Mouse (Mus musculus): ENCODE data around the gene Syt7. TPM values are rescaled to one million over a fixed set of nuclear protein-coding genes. Genes with fewer than 3 reads are reported as not detected.

The Syt7 gene
- total RNA-seq, 2 experiments from 2014 or later, result 6.2 to 6.9 TPM

- no peak for DNase-seq (ENCODE audit: low spot score in 2 of 2)
Measured at GRCm38 (mm10) chr19:10421986-10422976, 33.4 kb downstream of the Syt7 start.

DNA sequence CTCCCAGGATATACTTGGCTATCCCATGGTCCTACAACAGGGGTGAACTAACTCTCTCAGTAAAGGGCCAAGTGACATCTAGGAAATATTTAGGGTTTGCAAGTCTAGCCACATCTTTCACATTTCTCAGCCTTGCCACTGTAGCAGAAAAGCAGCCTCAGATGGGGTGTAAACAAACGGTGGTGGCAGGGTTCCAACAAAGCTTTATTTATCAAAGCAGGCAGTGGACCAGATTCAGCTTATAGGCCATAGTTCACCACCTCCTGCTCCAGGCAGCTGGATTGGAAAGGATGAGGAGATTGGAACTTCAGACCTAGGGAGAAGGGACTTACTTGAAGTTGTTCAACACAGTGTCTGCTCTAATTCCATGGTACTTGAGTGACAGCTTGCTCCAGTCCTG is 35.9 kb downstream of the Syt7 start:
- DNase-seq (ENCODE audit: low spot score in 2 of 2), result no peak

- no peak for DNase-seq (ENCODE audit: low spot score in 2 of 2)
Measured at GRCm38 (mm10) chr19:10425484-10426270, 36.8 kb downstream of the Syt7 start.

DNA sequence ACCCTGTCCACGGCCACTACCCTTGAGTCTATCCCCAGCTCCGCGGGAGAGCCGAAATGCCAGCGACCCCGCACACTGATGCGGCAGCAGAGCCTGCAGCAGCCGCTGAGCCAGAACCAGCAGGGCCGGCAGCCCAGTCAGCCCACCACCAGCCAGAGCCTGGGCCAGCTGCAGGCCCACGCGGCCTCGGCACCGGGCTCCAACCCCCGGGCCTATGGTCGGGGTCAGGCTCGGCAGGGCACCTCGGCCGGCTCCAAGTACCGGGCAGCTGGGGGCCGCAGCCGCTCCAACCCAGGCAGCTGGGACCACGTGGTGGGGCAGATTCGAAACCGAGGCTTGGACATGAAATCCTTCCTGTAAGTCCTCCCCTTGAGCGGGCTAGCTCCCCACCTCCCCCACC is 37.4 kb downstream of the Syt7 start:
- no peak for DNase-seq (ENCODE audit: low spot score in 2 of 2)

DNA sequence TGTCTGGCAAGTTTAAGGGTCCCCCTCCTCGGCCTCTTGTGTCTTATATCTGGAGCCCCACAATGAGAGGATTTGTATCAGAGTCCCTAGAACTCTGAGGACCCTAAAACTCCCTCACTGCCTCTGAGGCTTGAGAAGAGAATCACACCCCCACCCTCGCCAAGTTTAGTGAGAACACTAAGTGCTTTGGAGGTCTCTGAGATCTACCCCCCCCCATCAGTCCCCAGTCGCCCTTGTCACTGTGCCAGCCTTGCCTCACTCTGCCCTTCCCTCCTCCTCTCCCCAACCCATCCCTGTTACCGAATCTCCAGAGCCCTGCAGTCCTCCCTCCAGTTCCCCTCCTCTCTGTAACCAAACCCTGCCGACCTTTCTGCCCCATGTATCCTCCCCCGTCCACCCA is 37.9 kb downstream of the Syt7 start:
- no peak for DNase-seq (ENCODE audit: low spot score in 2 of 2)

- DNase-seq (ENCODE audit: low spot score in 2 of 2), result no peak
Measured at GRCm38 (mm10) chr19:10427431-10427830, 38.5 kb downstream of the Syt7 start.

DNA sequence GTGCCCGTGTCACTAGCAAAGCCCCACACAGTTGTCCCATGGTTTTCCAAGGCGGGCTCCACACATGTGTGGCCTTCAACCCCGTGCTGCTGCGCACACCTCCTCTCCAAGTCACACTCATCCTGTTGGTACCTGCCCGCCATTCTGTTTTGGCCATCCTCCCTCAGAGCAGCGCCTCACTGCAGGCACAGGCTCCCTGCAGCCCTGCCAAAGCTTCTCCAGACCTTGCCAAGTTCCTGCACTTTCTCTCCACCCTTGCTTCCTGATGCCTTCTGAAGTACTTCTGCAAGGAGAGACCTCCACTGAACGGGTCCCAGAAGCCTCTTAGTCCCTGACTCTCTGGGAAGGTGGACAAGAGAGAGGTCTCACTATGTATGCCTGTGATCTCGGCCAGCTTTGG is 40.5 kb downstream of the Syt7 start:
- DNase-seq (ENCODE audit: low spot score in 2 of 2), result no peak

DNA sequence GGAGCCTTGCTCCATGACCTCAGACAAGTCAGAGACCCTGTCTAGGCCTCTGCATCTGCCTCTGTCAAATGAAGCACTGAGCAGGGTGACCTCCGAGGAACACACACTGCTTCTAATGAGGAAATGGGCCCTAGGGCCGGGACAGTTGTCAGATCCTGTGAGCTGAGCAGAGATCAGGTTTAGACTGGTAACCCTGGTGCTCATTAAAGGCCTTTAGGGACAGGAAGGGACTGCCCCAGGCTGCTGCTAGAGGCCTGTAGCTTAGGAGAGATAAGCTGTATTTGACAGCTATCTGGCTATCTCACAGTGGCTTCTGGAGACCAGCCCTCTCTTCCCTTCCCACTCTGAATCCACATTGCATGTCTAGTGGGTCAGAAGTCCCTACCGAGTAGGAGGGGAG is 42.5 kb downstream of the Syt7 start:
- DNase-seq (ENCODE audit: low spot score in 2 of 2), result no peak

GRCm38 (mm10) chr19:10431841-10432240 is 43.0 kb downstream of the Syt7 start:
- DNase-seq (ENCODE audit: low spot score in 2 of 2), result no peak

DNA sequence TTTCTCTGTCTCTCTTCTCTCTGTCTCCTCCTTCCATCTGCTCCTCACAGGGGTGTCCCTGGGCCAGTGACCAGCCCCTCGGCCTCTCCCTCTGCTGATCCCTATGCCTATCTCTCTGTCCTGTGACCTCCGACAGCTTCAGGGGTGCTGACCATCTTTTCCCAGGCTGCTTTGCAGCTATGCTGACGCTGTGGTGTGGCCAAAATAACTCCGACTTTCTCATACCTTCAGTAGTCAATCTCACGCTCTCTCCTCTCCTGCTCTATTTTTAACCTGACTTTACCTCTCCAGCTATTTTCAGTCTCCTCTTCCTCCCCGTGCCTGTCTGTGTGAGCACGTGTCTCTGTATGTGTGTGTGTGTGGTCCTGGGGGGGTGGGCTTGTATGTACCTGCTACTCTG is 44.3 kb downstream of the Syt7 start:
- no peak for DNase-seq (ENCODE audit: low spot score in 2 of 2)

DNA sequence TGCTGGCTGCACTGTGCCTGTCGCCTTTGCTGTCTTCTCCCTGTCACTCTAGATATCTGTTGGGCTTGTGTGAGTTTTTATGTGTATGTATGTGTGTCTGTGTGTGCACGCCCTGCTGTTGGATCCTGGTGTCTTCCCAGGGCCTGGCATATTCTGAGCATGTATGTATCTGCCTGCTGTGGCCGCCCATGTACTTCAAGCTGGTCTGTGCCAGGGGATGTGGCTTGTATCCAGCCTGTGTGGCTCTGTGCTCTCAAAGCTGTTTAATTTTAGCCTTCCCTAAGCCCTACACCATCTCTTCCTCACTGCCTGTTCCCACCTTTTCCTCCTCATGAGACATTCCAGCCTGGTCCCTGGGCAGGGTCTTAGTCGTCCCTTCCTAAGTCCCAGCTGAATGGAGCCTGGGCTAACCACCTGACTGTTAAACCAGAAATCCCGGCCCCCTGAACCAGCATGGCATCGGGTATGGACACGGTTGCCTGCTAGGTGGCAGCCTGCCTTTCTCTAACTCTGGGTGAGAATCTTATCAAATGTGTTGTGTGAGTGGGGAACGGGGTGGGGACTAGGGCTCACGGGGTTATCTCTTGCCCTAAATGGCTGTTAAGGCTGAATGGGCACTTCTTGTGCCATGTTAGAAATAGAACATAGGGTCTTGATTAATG is 45.1 kb downstream of the Syt7 start:
- no peak for DNase-seq (ENCODE audit: low spot score in 2 of 2)

GRCm38 (mm10) chr19:10434927-10435326 is 46.0 kb downstream of the Syt7 start:
- no peak for DNase-seq (ENCODE audit: low spot score in 2 of 2)

GRCm38 (mm10) chr19:10435908-10436307 is 47.0 kb downstream of the Syt7 start:
- DNase-seq (ENCODE audit: low spot score in 2 of 2), result peak in 1 of 2 experiments; percentile 66

DNA sequence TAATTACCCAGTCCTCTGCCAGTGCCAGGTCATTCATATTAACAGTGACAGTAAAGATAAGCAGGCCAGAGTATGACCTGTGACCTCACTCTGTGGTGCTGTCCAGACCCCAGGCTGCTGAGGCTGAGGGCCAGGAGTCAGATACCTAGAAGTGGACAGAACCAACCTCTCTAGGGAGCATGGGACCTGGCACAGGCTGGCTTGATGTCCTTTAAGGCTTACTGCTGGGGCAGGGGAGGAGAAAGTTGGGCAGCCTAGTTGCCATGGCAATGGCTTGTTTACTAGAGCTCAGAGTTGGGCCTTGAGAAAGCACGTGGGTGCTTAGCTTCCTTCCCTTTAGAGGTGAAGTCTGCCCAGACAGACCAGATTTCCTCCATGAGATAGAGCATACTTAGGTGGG is 47.8 kb downstream of the Syt7 start:
- DNase-seq (ENCODE audit: low spot score in 2 of 2), result no peak

GRCm38 (mm10) chr19:10437521-10437920 is 48.6 kb downstream of the Syt7 start:
- DNase-seq (ENCODE audit: low spot score in 2 of 2), result no peak

DNA sequence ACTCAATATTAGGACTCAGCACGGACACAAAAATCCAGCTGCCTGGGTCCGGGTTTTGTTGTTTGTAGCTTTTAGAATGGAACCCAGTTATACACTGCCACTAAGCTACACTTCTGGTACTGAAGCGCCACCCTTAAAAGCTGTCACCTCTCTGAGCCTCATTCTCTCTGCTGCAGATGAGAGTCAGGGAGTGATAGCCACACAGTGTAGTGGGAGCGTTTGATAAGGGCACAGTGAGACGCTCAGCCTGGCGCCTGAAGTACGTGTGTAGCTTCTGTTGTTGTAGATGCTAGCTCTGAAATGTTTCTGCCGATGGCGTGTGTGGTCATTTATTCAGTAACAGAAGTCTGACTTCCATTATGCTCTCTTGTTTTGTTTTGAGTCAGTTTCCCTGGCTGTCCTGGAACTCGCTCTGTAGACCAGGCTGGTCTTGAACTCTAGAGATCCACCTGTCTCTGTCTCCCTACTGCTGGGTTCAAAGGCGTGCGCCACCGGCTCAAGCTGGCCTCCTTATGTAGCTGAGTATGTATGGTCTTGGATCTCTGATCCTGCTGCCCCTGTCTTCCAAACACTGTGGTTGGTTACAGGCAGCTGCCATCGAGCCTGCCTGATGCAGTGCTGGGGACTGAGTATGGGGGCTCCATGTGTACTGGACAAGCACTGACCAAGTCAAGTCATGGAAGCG is 55.9 kb downstream of the Syt7 start:
- no peak for DNase-seq (ENCODE audit: low spot score in 2 of 2)

DNA sequence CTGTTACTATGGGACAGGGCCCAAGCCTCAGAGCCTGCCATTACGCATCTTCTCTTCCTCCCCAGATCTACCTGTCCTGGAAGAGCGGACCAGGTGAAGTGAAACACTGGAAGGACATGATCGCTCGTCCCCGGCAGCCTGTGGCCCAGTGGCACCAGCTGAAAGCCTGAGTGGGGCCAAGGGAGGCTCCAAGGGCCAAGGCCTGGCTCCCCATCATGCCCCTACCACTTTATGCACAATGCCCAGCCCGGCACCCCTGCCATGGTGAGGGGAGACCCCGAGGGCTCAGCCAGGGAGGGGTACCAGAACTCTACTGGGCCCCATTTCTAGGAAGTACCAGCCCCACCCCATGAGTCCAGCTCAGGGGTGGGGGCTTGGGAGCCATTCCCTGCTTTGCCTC is 59.4 kb downstream of the Syt7 start:
- DNase-seq (ENCODE audit: low spot score in 2 of 2), result no peak

- no peak for DNase-seq (ENCODE audit: low spot score in 2 of 2)
Measured at GRCm38 (mm10) chr19:10449190-10449589, 60.3 kb downstream of the Syt7 start.

GRCm38 (mm10) chr19:10449708-10450107 is 60.8 kb downstream of the Syt7 start:
- DNase-seq (ENCODE audit: low spot score in 2 of 2), result peak in 1 of 2 experiments; percentile 61

- DNase-seq (ENCODE audit: low spot score in 2 of 2), result no peak
Measured at GRCm38 (mm10) chr19:10454718-10455436, 66.0 kb downstream of the Syt7 start.

Measured in gastrocnemius, postnatal 4 days (tissue).